Mouse (Mus musculus): ENCODE data around the gene Metap1d. TPM values are rescaled to one million over a fixed set of nuclear protein-coding genes. Genes with fewer than 3 reads are reported as not detected.

Gene Metap1d
- total and polyA plus RNA-seq, 3 experiments = 19.5 to 28.5 TPM; not detected in 1

GRCm38 (mm10) chr2:71494971-71495370, 41.9 kb downstream of the Metap1d start (continued):
- TF ChIP-seq TBP (IDR thresholded peaks at IDR 0.05; ENCODE audit: low read depth, low read length) (no peak), MAZ (IDR thresholded peaks at IDR 0.05; ENCODE audit: low read depth, low read length) (no peak)

GRCm38 (mm10) chr2:71497175-71497574, 44.1 kb downstream of the Metap1d start:
- DNase-seq (ENCODE audit: low read depth, low spot score) = no peak
- Histone ChIP-seq H3K9ac (ENCODE audit: control insufficient read depth, low read depth, low read length, poor library complexity, severe bottlenecking) (no peak overlapping the region), H3K27ac (ENCODE audit: control insufficient read depth, low read depth, low read length) (no peak overlapping the region), H3K4me1 (ENCODE audit: control insufficient read depth in 1 of 2, insufficient read depth in 2 of 2, low read length in 2 of 2) (no peaks in the 10 kb centered on the region; a peak in 1 of 4 replicates), H3K27me3 (ENCODE audit: control insufficient read depth in 1 of 2, insufficient read depth in 2 of 2, low read length in 2 of 2) (no peaks in the 10 kb centered on the region), H3K4me3 (ENCODE audit: control insufficient read depth in 1 of 2, insufficient read depth in 1 of 2, low read depth in 2 of 2, low read length in 2 of 2) (no peak overlapping the region), H3K36me3 (ENCODE audit: control insufficient read depth in 1 of 2, insufficient read depth in 2 of 2, low read length in 2 of 2) (peaks cover 0 to 5% of the 10 kb centered on the region in 2 experiments; a peak in 1 of 4 replicates), H3K9me3 (replicated peaks; ENCODE audit: insufficient read depth, low read length) (no peaks in the 10 kb centered on the region), H3K79me2 (ENCODE audit: control insufficient read depth, insufficient read depth, low read length, poor library complexity) (no peaks in the 10 kb centered on the region)
- no peak for TF ChIP-seq NELFE (IDR thresholded peaks at IDR 0.05; ENCODE audit: low read depth, low read length)
- TF ChIP-seq MAFK (IDR thresholded peaks at IDR 0.05; ENCODE audit: borderline replicate concordance, low read depth, low read length) = no peak

- no peak for DNase-seq (ENCODE audit: low read depth, low spot score)
- Histone ChIP-seq H3K79me2 (ENCODE audit: control insufficient read depth, insufficient read depth, low read length, poor library complexity) (no peaks in the 10 kb centered on the region), H3K4me1 (ENCODE audit: control insufficient read depth in 1 of 2, insufficient read depth in 2 of 2, low read length in 2 of 2) (no peaks in the 10 kb centered on the region; a peak in 1 of 4 replicates)
Observed at GRCm38 (mm10) chr2:71499276-71500230, 46.5 kb downstream of the Metap1d start.

More at GRCm38 (mm10) chr2:71499276-71500230, 46.5 kb downstream of the Metap1d start:
- peaks cover 0 to 5% of the 10 kb centered on the region in 2 experiments; a peak in 1 of 4 replicates for H3K36me3 ChIP-seq (ENCODE audit: control insufficient read depth in 1 of 2, insufficient read depth in 2 of 2, low read length in 2 of 2)
- TF ChIP-seq POLR2AphosphoS2 (IDR thresholded peaks at IDR 0.05; ENCODE audit: low read length) (no peak), EP300 (IDR thresholded peaks at IDR 0.05; ENCODE audit: low read depth in 1 of 2, low read length in 2 of 2) (no peak), JUND (IDR thresholded peaks at IDR 0.05; ENCODE audit: low read depth, low read length) (no peak), GABPA (IDR thresholded peaks at IDR 0.05; ENCODE audit: low read depth, low read length) (no peak), CHD1 (IDR thresholded peaks at IDR 0.05; ENCODE audit: low read depth, low read length) (no peak), CHD2 (IDR thresholded peaks at IDR 0.05; ENCODE audit: low read length) (no peak), BHLHE40 (IDR thresholded peaks at IDR 0.05; ENCODE audit: borderline replicate concordance, low read depth, low read length) (no peak), ZMIZ1 (IDR thresholded peaks at IDR 0.05; ENCODE audit: low read depth, low read length) (no peak), SIN3A (IDR thresholded peaks at IDR 0.05; ENCODE audit: low read length) (no peak), UBTF (IDR thresholded peaks at IDR 0.05; ENCODE audit: borderline replicate concordance, insufficient read depth, low read depth, low read length) (no peak), POLR2A (IDR thresholded peaks at IDR 0.05; ENCODE audit: control insufficient read depth in 1 of 2, insufficient read depth in 1 of 2, low read depth in 1 of 2, low read length in 2 of 2, poor library complexity in 1 of 2) (no peak), USF2 (IDR thresholded peaks at IDR 0.05; ENCODE audit: borderline replicate concordance in 1 of 2, insufficient read depth in 1 of 2, low read depth in 1 of 2, low read length in 2 of 2) (no peak), GATA1 (IDR thresholded peaks at IDR 0.05; ENCODE audit: low read depth, low read length) (no peak), SMC3 (IDR thresholded peaks at IDR 0.05; ENCODE audit: low read depth, low read length) (no peak), HCFC1 (IDR thresholded peaks at IDR 0.05; ENCODE audit: low read depth, low read length) (no peak), MYC (IDR thresholded peaks at IDR 0.05; ENCODE audit: low read depth, low read length) (no peak), ZKSCAN1 (IDR thresholded peaks at IDR 0.05; ENCODE audit: low read depth, low read length) (no peak), USF1 (IDR thresholded peaks at IDR 0.05; ENCODE audit: low read depth, low read length) (no peak), MAFK (IDR thresholded peaks at IDR 0.05; ENCODE audit: borderline replicate concordance, low read depth, low read length) (no peak), ZNF384 (IDR thresholded peaks at IDR 0.05; ENCODE audit: low read depth, low read length) (no peak)
- no peak overlapping the region for H3K4me3 ChIP-seq (ENCODE audit: control insufficient read depth in 1 of 2, insufficient read depth in 1 of 2, low read depth in 2 of 2, low read length in 2 of 2)
- no peaks in the 10 kb centered on the region for H3K9me3 ChIP-seq (replicated peaks; ENCODE audit: insufficient read depth, low read length)
- H3K27ac ChIP-seq (ENCODE audit: control insufficient read depth, low read depth, low read length) = no peak overlapping the region
- H3K27me3 ChIP-seq (ENCODE audit: control insufficient read depth in 1 of 2, insufficient read depth in 2 of 2, low read length in 2 of 2) = no peaks in the 10 kb centered on the region
- no peak overlapping the region for H3K9ac ChIP-seq (ENCODE audit: control insufficient read depth, low read depth, low read length, poor library complexity, severe bottlenecking)

All from MEL (cell line).